Mouse (Mus musculus) kidney, postnatal 0 days (tissue): ENCODE data around the gene Rtn3. TPM values are rescaled to one million over a fixed set of nuclear protein-coding genes. Genes with fewer than 3 reads are reported as not detected.

ENCODE experiments used
- ATAC-seq: fragments of 200-750 bp; cut with Nextera tagmentation; replicated peaks from 2 replicates; pipeline ENCODE4 v1.8.0; 2017; ENCODE audit warnings: low read depth, moderate number of reproducible peaks, moderate TSS enrichment, moderate library complexity; ENCODE audit not compliant: low FRiP score
- DNase-seq: peaks from one replicate; pipeline ENCODE4 v3.0.0-alpha.2; 2016; ENCODE audit warnings: low spot score
- H3K27ac ChIP-seq: fragments of 300-500 bp; sonication (generic); 2 replicates; pipeline ENCODE4 v1.5.1; 2014; ENCODE audit warnings: mild to moderate bottlenecking
- H3K27me3 ChIP-seq: fragments of 300-500 bp; sonication (generic); 2 replicates; pipeline ENCODE4 v1.6.1; 2014; ENCODE audit warnings: low read length, mixed read lengths; ENCODE audit not compliant: insufficient read depth
- H3K36me3 ChIP-seq: fragments of 300-500 bp; sonication (generic); 2 replicates; pipeline ENCODE4 v1.6.1; 2014; ENCODE audit warnings: low read length, mixed read lengths; ENCODE audit not compliant: insufficient read depth
- H3K4me1 ChIP-seq: fragments of 300-500 bp; sonication (generic); replicated peaks from 2 replicates; pipeline ENCODE4 v1.6.1; 2014; ENCODE audit warnings: antibody characterized with exemption, low read length, mixed read lengths; ENCODE audit not compliant: insufficient read depth
- H3K4me2 ChIP-seq: fragments of 300-500 bp; sonication (generic); 2 replicates; pipeline ENCODE4 v1.6.1; 2014; ENCODE audit warnings: mild to moderate bottlenecking, low read length, moderate library complexity, mixed read lengths
- H3K4me3 ChIP-seq: fragments of 300-500 bp; sonication (generic); replicated peaks from 2 replicates; pipeline ENCODE4 v1.5.1; 2014; ENCODE audit warnings: low read depth, low read length
- H3K9ac ChIP-seq: fragments of 300-500 bp; sonication (generic); 2 replicates; pipeline ENCODE4 v1.6.1; 2014; ENCODE audit warnings: low read depth, low read length
- H3K9me3 ChIP-seq: fragments of 300-500 bp; sonication (generic); replicated peaks from 2 replicates; pipeline ENCODE4 v1.6.1; 2016; ENCODE audit warnings: low read length, inconsistent platforms, mixed read lengths
- CTCF ChIP-seq: IDR thresholded peaks from 2 replicates; pipeline ENCODE4 v1.5.1; 2016; ENCODE audit warnings: antibody characterized with exemption, low read depth, mild to moderate bottlenecking, moderate library complexity
- WGBS: fragments of 180-500 bp; shearing (Covaris S2); extraction: QIAGEN DNeasy Blood & Tissue Kit; methylation state at CpG from one replicate; pipeline ENCODE4 v1.1.7; 2014; 5-methylcytosine and 5-hydroxymethylcytosine counted together
- polyA plus RNA-seq: library from polyadenylated mRNA; unstranded; fragments of >200 nt; fragmentation: Nextera tagmentation; extraction: Ambion mirVana; gene quantifications from 2 replicates; pipeline ENCODE4 v1.2.1, GENCODE M21; 2015

The Rtn3 gene
- polyA plus RNA-seq, 1 experiment from 2014 or later = 195 TPM

DNA sequence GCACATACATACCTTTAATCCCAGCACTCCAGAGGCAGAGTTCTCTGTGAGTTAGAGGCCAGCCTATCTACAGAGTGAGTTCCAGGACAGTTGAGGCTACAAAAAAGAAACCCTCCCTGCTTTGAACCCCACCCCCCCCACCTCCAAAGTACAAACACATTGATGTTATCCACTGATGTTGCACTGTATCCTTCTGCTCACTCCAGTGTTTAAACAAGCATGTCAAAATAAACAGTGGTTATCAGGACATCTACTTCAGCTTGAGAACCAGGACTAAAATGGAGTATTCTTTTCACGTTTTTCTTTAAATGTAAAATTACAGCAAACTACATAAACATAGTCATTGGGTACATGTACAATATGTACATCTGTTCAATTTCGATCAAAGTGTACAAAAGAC is 38.0 kb downstream of the Rtn3 start:
- H3K9ac ChIP-seq = no peak overlapping the region
- H3K27me3 ChIP-seq = no peaks in the 10 kb centered on the region
- H3K36me3 ChIP-seq = no peaks in the 10 kb centered on the region
- no peaks in the 10 kb centered on the region for H3K4me1 ChIP-seq
- H3K27ac ChIP-seq = no peak overlapping the region
- ATAC-seq = no peak
- H3K9me3 ChIP-seq = no peaks in the 10 kb centered on the region
- no peak overlapping the region for H3K4me3 ChIP-seq
- DNase-seq = no peak
- 85% methylated on average over 2 of the region's 2 CpGs for WGBS
- no peak overlapping the region for H3K4me2 ChIP-seq
- TF ChIP-seq CTCF = no peak

DNA sequence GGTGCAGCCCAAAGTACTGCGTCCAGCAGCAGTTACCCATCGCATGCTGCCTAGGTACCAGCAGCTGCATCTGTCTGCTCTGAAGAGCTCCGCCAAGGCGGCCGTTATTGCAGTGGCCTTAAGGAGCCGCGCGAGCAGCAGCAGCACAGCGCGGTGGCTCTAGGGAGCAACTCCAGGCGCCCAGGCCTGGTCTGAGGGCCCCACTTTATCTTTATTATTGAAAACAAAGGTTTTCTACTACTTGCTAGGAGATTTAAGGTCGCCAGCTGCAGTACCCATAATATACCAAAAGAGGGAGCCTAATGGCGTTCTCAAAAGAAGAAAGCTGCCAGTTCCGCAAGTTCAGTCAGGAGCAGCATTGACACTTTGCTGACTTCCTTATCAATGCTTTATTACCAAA is 41.6 kb downstream of the Rtn3 start:
- H3K9ac ChIP-seq = no peak overlapping the region
- 52% methylated on average over 14 of the region's 14 CpGs for WGBS
- no peak for ATAC-seq
- TF ChIP-seq CTCF = peak; percentile 73
- peak; percentile 80 for DNase-seq
- no peak overlapping the region for H3K27ac ChIP-seq
- H3K36me3 ChIP-seq = no peaks in the 10 kb centered on the region
- no peaks in the 10 kb centered on the region for H3K27me3 ChIP-seq
- no peaks in the 10 kb centered on the region for H3K9me3 ChIP-seq
- H3K4me1 ChIP-seq = no peaks in the 10 kb centered on the region; the same call in 1 of the 2 replicates
- no peak overlapping the region for H3K4me3 ChIP-seq
- no peak overlapping the region for H3K4me2 ChIP-seq

DNA sequence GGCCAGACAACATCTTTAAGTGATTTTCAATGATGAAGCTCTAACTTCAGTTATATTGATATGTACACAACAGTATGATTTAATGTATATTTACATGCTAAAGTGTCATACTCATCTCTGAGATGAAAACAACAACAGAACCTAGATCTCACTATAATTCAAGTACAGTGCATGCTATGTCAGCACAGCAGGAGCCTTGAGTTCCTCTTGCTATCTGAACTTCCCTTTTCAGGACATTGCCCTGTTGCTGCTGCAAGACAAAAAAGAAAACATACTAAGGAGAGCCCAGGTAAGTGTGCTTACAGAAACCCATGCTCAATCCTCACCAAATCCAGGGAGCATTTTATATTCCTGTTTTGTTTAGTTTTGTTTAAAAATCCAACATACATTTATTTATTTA is 44.8 kb downstream of the Rtn3 start:
- H3K4me3 ChIP-seq = no peak overlapping the region
- H3K4me2 ChIP-seq = no peak overlapping the region
- no peak for TF ChIP-seq CTCF

DNA sequence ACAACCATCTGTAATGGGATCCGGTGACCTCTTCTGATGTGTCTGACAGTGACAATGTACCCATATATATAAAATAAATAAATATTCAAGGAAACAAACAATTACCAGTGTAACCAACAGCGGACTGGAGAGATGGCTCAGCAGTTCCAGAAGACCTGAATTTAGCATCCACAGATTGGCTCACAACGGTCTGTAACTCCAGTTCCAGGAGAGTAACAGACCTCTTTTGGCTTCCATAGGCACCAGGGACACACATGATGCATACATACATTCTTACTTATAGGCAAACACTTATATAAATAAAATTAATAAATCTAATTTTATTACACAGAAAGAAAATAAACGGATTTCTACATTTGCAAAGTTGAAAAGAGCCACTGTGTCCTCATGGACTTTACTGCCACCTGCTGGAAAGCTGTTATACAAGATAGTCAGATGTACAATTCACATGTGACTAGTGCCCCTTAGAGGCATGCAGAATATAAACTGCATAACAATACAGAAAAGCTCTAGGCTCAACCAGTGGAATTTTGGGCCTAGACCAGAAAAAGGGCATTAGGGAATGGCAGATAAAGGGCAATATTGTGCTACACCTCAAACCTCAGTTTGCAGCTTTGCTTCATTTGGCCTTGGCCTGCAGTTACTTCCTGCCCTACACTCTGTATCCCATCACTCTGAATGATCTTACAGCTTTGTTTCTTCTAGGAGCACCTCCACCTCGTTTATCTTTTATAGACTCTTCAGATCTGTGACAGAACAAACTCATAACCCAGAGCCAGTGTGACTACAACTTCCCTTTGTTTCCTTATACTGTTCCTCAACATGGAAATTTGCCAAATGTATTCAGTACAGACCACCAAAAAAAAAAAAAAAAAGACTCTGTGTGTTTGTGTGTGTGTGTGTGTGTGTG is 46.8 kb downstream of the Rtn3 start:
- peak; percentile 87 for TF ChIP-seq CTCF
- Histone ChIP-seq H3K9me3 (no peaks in the 10 kb centered on the region), H3K27me3 (no peaks in the 10 kb centered on the region), H3K4me2 (no peak overlapping the region), H3K9ac (no peak overlapping the region), H3K4me3 (no peak overlapping the region), H3K36me3 (peaks cover 25% of the 10 kb centered on the region), H3K27ac (no peak overlapping the region), H3K4me1 (no peaks in the 10 kb centered on the region; the same call in 1 of the 2 replicates)
- DNase-seq = peak; percentile 90
- 60% methylated on average over 5 of the region's 5 CpGs for WGBS
- ATAC-seq = no peak

More for the DNA sequence above, 44.8 kb downstream of the Rtn3 start:
- H3K27me3 ChIP-seq = no peaks in the 10 kb centered on the region
- no peak overlapping the region for H3K9ac ChIP-seq
- peaks cover 15% of the 10 kb centered on the region for H3K36me3 ChIP-seq
- no peak overlapping the region for H3K27ac ChIP-seq
- no peaks in the 10 kb centered on the region; the same call in 1 of the 2 replicates for H3K4me1 ChIP-seq
- no peaks in the 10 kb centered on the region for H3K9me3 ChIP-seq
- no peak for ATAC-seq
- no peak for DNase-seq

DNA sequence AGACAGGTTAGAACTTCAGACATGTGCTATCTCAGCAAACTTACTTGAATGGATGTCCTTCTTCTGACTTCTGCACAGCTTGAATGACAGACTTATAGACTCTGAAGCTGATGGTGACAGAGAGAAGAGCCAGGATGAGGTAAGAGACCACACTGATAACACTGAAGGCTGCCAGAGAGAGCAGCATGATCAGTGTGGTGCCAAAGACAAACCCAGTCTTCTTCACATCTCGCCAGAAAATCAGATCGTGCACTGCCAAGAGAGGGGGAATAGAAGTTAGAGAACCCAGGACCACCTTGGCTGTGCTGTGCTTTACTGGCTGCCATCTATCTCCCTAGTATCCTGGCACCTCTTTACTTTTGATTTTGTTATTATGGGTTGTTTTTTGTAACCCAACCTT is 48.2 kb downstream of the Rtn3 start:
- Histone ChIP-seq H3K9me3 (no peaks in the 10 kb centered on the region), H3K36me3 (peaks cover 34% of the 10 kb centered on the region), H3K4me1 (no peaks in the 10 kb centered on the region; the same call in 1 of the 2 replicates), H3K9ac (no peak overlapping the region), H3K27me3 (no peaks in the 10 kb centered on the region), H3K27ac (no peak overlapping the region), H3K4me3 (no peak overlapping the region), H3K4me2 (no peak overlapping the region)
- TF ChIP-seq CTCF = no peak
- DNase-seq (no peak), ATAC-seq (no peak)
- 82% methylated on average over 2 of the region's 2 CpGs for WGBS

DNA sequence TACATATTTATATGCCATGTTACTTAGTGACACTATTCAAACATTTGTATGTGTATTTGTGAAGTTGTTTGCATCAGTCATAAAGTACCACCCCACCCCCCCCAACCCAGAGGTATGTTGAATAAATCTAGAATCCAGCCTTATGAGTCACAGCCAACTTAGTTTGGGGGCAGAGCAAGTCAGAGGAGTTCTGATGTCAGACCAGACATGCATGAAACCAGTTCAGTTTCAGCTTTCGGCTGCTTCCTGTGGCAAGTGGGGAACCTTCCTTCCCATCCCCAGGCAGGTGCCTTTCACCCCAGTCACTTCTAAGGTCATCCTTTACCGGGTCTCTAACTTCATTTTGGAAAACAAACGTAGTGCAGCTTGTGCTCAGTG is 57.7 kb downstream of the Rtn3 start:
- no peak overlapping the region for H3K4me2 ChIP-seq
- no peak overlapping the region for H3K4me3 ChIP-seq
- no peak overlapping the region for H3K9ac ChIP-seq
- peaks cover 28% of the 10 kb centered on the region for H3K4me1 ChIP-seq
- peaks cover 42% of the 10 kb centered on the region for H3K36me3 ChIP-seq
- H3K9me3 ChIP-seq = no peaks in the 10 kb centered on the region
- 29% methylated on average over 3 of the region's 3 CpGs for WGBS
- DNase-seq (no peak), ATAC-seq (no peak)
- no peak for TF ChIP-seq CTCF
- H3K27me3 ChIP-seq = no peaks in the 10 kb centered on the region
- no peak overlapping the region for H3K27ac ChIP-seq
